In genomic region chr6:135267221-135267620, GRCm38 (mm10) we compare ENCODE assay signal across 22 mouse cellular contexts. TPM values are rescaled to one million over a fixed set of nuclear protein-coding genes. Genes with fewer than 3 reads are reported as not detected.
DNase-seq lines count a peak whose midpoint lies in the region; ATAC-seq and TF ChIP-seq lines count a peak whose summit lies in the region.
"Had no signal": no experiment of that assay in that cellular context is flagged by ENCODE, and none has a peak within 500 bp of the region (broad histone marks: within the 10 kb centered on the region; RNA-seq: fewer than 3 reads in every experiment).

No protein-coding gene starts in this region.

- dilution Hi-C loops in CH12.LX (cut with MboI; ENCODE audit: extremely low pct_ligation_motif_present, extremely low pct_unique_long_range_greater_than_20kb, low sequenced_read_pairs) = no loop called here

- no peak overlapping the region for H3K4me2 ChIP-seq in CH12.LX (ENCODE audit: insufficient read depth, low read depth, poor library complexity, severe bottlenecking)
- H3K4me2 ChIP-seq in forebrain, embryonic 12.5 days = no peak overlapping the region
- H3K4me2 ChIP-seq: forebrain, embryonic 15.5 days; heart, embryonic 13.5 days; hindbrain, embryonic 12.5 days had no signal

- TF ChIP-seq CTCF in CH12.LX (conservative IDR thresholded peaks at IDR 0.05 in 1 of 2, IDR thresholded peaks at IDR 0.05 in 1 of 2; ENCODE audit: low read depth in 2 of 2, low read length in 2 of 2) = no peak

- H3K79me2 ChIP-seq in CH12.LX (replicated peaks; ENCODE audit: control insufficient read depth, extremely low read depth, insufficient read depth, poor library complexity, severe bottlenecking) = no peaks in the 10 kb centered on the region

- peaks cover 5% of the 10 kb centered on the region for H3K9me3 ChIP-seq in CH12.LX (replicated peaks; ENCODE audit: low read length)
- H3K9me3 ChIP-seq in forebrain, embryonic 12.5 days = 0 out of 2 replicates have a peak, but pooled peaks cover 4% of the 10 kb centered on the region
- H3K9me3 ChIP-seq: forebrain, embryonic 15.5 days; hindbrain, embryonic 12.5 days had no signal

- no peaks in the 10 kb centered on the region for H3K36me3 ChIP-seq in CH12.LX (replicated peaks in 1 of 2; ENCODE audit: control insufficient read depth in 1 of 2, insufficient read depth in 1 of 2, low read length in 1 of 2)
- H3K36me3 ChIP-seq in forebrain, embryonic 12.5 days (replicated peaks) = no peaks in the 10 kb centered on the region
- H3K36me3 ChIP-seq: embryonic facial prominence, embryonic 10.5 days; forebrain, embryonic 15.5 days; heart, embryonic 13.5 days; hindbrain, embryonic 12.5 days had no signal

- TF ChIP-seq EP300 in CH12.LX (IDR thresholded peaks at IDR 0.05; ENCODE audit: low read length) = no peak

- H3K9ac ChIP-seq in CH12.LX (ENCODE audit: insufficient read depth, low read depth) = no peak overlapping the region
- H3K9ac ChIP-seq in forebrain, embryonic 12.5 days = no peak overlapping the region
- H3K9ac ChIP-seq: forebrain, embryonic 15.5 days; heart, embryonic 13.5 days; hindbrain, embryonic 12.5 days had no signal

- TF ChIP-seq RAD21 in CH12.LX (IDR thresholded peaks at IDR 0.05; ENCODE audit: low read depth, low read length) = no peak

- H3K27ac ChIP-seq in CH12.LX (ENCODE audit: insufficient read depth, low read depth) = no peak overlapping the region
- no peak overlapping the region for H3K27ac ChIP-seq in forebrain, embryonic 12.5 days
- H3K27ac ChIP-seq: embryonic facial prominence, embryonic 10.5 days; forebrain, embryonic 15.5 days; heart, embryonic 13.5 days; hindbrain, embryonic 12.5 days had no signal

- H3K4me3 ChIP-seq in CH12.LX (replicated peaks in 1 of 3; ENCODE audit: low read depth in 2 of 3, low read length in 2 of 3, poor library complexity in 1 of 3) = no peak overlapping the region
- no peak overlapping the region for H3K4me3 ChIP-seq in forebrain, embryonic 12.5 days (replicated peaks)
- H3K4me3 ChIP-seq: embryonic facial prominence, embryonic 10.5 days; forebrain, embryonic 15.5 days; heart, embryonic 13.5 days; hindbrain, embryonic 12.5 days had no signal

- TF ChIP-seq POLR2A in CH12.LX (IDR thresholded peaks at IDR 0.05; ENCODE audit: low read depth, low read length) = no peak

- 83% methylated on average over 3 of the region's 3 CpGs for WGBS in forebrain, embryonic 12.5 days

- peak; percentile 42 for ATAC-seq in granulocyte monocyte progenitor cell, adult 5-6 weeks (replicated peaks; ENCODE audit: poor library complexity, severe bottlenecking)
- peak; percentile 18; the same call in 1 of the 2 replicates for ATAC-seq in megakaryocyte-erythroid progenitor cell, adult 5-6 weeks (replicated peaks; ENCODE audit: low FRiP score, low TSS enrichment, poor library complexity, severe bottlenecking)
- ATAC-seq in forebrain, embryonic 12.5 days (ENCODE audit: low FRiP score) = no peak
- ATAC-seq: forebrain, embryonic 15.5 days; hindbrain, embryonic 16.5 days; inflammation-experienced regulatory T-cells, adult 6 months had no signal

- DNase-seq in CH12.LX (ENCODE audit: extremely low read depth) = peak; percentile 2
- DNase-seq in thymus, postnatal 36 days = peak; percentile 26 to 40
- DNase-seq in adrenal gland, adult 18-20 months (ENCODE audit: low spot score in 2 of 2) = no peak
- DNase-seq in layer of hippocampus, adult 11-12 months (ENCODE audit: low spot score) = no peak
- DNase-seq: adrenal gland, adult 8-10 months; adrenal gland, postnatal 36 days; cerebellum, adult 11 months; cerebellum, adult 8-10 months; cerebellum, postnatal 36 days; gastrocnemius, postnatal 10 days; heart, postnatal 36 days had no signal

- peaks cover 0 to 4% of the 10 kb centered on the region in 2 experiments; a peak in 1 of 4 replicates for H3K4me1 ChIP-seq in CH12.LX (ENCODE audit: control insufficient read depth in 1 of 2, insufficient read depth in 2 of 2)
- peaks cover 8% of the 10 kb centered on the region; the same call in 1 of the 2 replicates for H3K4me1 ChIP-seq in forebrain, embryonic 12.5 days
- H3K4me1 ChIP-seq: forebrain, embryonic 15.5 days had no signal

- in situ Hi-C loops in CH12.LX (cut with MboI; ENCODE audit: low pct_ligation_motif_present, low pct_unique_long_range_greater_than_20kb, low sequenced_read_pairs) = no loop called here

- no peaks in the 10 kb centered on the region for H3K27me3 ChIP-seq in CH12.LX (replicated peaks)
- H3K27me3 ChIP-seq in forebrain, embryonic 12.5 days = peaks cover 6% of the 10 kb centered on the region; the same call in 1 of the 2 replicates
- H3K27me3 ChIP-seq: forebrain, embryonic 15.5 days; heart, embryonic 13.5 days; hindbrain, embryonic 12.5 days had no signal

TF ChIP-seq in CH12.LX, 34 proteins besides CTCF, POLR2A, EP300 and RAD21:
- TF ChIP-seq NELFE (IDR thresholded peaks at IDR 0.05; ENCODE audit: low read depth, low read length) = no peak

RNA-seq across cellular contexts. Expression of gene Gsg1, which starts 13.1 kb away (rescaled TPM):
- total RNA-seq in CH12.LX (2012; rRNA removed) (not detected in 2 replicates), CH12.LX (2014; rRNA removed) (not detected in 2 replicates)
- polyA plus RNA-seq in CH12.LX (2012; ENCODE audit: insufficient read length, low read depth) = not detected in 2 replicates
- not detected in 2 replicates for total RNA-seq in granulocyte monocyte progenitor cell, adult 5-6 weeks (2014; fragmentation: Nextera tagmentation)
- not detected in 2 replicates for total RNA-seq in granulocyte monocyte progenitor cell, adult 5-6 weeks (2017)
- total RNA-seq in megakaryocyte-erythroid progenitor cell, adult 5-6 weeks (2014; fragmentation: Nextera tagmentation) = not detected in 2 replicates
- total RNA-seq in megakaryocyte-erythroid progenitor cell, adult 5-6 weeks (2017) = not detected in 2 replicates
- not detected for total RNA-seq in adrenal gland, adult 18-20 months (2021)
- polyA plus RNA-seq in forebrain, embryonic 12.5 days (2016; fragmentation: Nextera tagmentation; extraction: Ambion mirVana) = 0.49 and 0.69 TPM in 2 replicates
- total RNA-seq: adrenal gland, adult 8-10 months; adrenal gland, postnatal 36 days had no signal
- polyA plus RNA-seq: inflammation-experienced regulatory T-cells, adult 6 months had no signal

RNA-seq across cellular contexts. Expression of gene Pbp2, which starts 43.0 kb away (rescaled TPM):
- total RNA-seq in CH12.LX (2012; rRNA removed) (not detected in 2 replicates), CH12.LX (2014; rRNA removed) (not detected in 2 replicates)
- not detected in 2 replicates for polyA plus RNA-seq in CH12.LX (2012; ENCODE audit: insufficient read length, low read depth)
- total RNA-seq in granulocyte monocyte progenitor cell, adult 5-6 weeks (2014; fragmentation: Nextera tagmentation) = not detected in 2 replicates
- not detected in 2 replicates for total RNA-seq in granulocyte monocyte progenitor cell, adult 5-6 weeks (2017)
- total RNA-seq in megakaryocyte-erythroid progenitor cell, adult 5-6 weeks (2014; fragmentation: Nextera tagmentation) = not detected in 2 replicates
- not detected in 2 replicates for total RNA-seq in megakaryocyte-erythroid progenitor cell, adult 5-6 weeks (2017)
- total RNA-seq in adrenal gland, adult 18-20 months (2021) = not detected
- not detected in 2 replicates for polyA plus RNA-seq in forebrain, embryonic 12.5 days (2016; fragmentation: Nextera tagmentation; extraction: Ambion mirVana)
- total RNA-seq: adrenal gland, adult 8-10 months; adrenal gland, postnatal 36 days; gastrocnemius, postnatal 10 days; heart, adult 8-10 months; heart, postnatal 36 days had no signal
- polyA plus RNA-seq: embryonic facial prominence, embryonic 10.5 days; forebrain, embryonic 15.5 days; heart, embryonic 13.5 days; heart, postnatal 0 days; hindbrain, embryonic 16.5 days; inflammation-experienced regulatory T-cells, adult 6 months had no signal

Comparison
In these comparisons a context has a peak if more than half of its experiments do, and no peak if none do; other contexts are left out.
1. DNase-seq: peak in CH12.LX (single experiment) and thymus, postnatal 36 days (2 of 2); none in adrenal gland, adult 18-20 months (0 of 2) and layer of hippocampus, adult 11-12 months (single experiment).